Mouse (Mus musculus) hindbrain, embryonic 10.5 days (tissue): Measurements from ENCODE around the gene B4galnt3. TPM values are rescaled to one million over a fixed set of nuclear protein-coding genes. Genes with fewer than 3 reads are reported as not detected.

Source experiments
- DNase-seq: peaks from one replicate; pipeline ENCODE4 v3.0.0-alpha.2; 2017; ENCODE audit warnings: low spot score
- H3K27ac ChIP-seq: fragments of 300-500 bp; sonication (generic); 2 replicates; pipeline ENCODE4 v1.5.1; 2016; ENCODE audit warnings: mild to moderate bottlenecking, moderate library complexity
- H3K27me3 ChIP-seq: fragments of 300-500 bp; sonication (generic); 2 replicates; pipeline ENCODE4 v1.6.1; 2016; ENCODE audit warnings: mild to moderate bottlenecking; ENCODE audit not compliant: poor library complexity, insufficient read depth, severe bottlenecking
- H3K36me3 ChIP-seq: fragments of 300-500 bp; sonication (generic); 2 replicates; pipeline ENCODE4 v1.6.1; 2016; ENCODE audit warnings: mild to moderate bottlenecking, moderate library complexity
- H3K4me1 ChIP-seq: fragments of 300-500 bp; sonication (generic); replicated peaks from 2 replicates; pipeline ENCODE4 v1.6.1; 2016; ENCODE audit warnings: mild to moderate bottlenecking
- H3K4me3 ChIP-seq: fragments of 300-500 bp; sonication (generic); 2 replicates; pipeline ENCODE4 v1.5.1; 2016; ENCODE audit warnings: mild to moderate bottlenecking, moderate library complexity
- H3K9me3 ChIP-seq: fragments of 300-500 bp; sonication (generic); 2 replicates; pipeline ENCODE4 v1.6.1; 2016; ENCODE audit warnings: mild to moderate bottlenecking, moderate library complexity
- WGBS: fragments of 180-500 bp; shearing (Covaris S2); methylation state at CpG from one replicate; pipeline ENCODE4 v1.1.7; 2016; 5-methylcytosine and 5-hydroxymethylcytosine counted together
- polyA plus RNA-seq: library from polyadenylated mRNA; unstranded; fragments of >200 nt; fragmentation: Nextera tagmentation; extraction: Ambion mirVana; gene quantifications from 2 replicates; pipeline ENCODE4 v1.2.1, GENCODE M21; 2016

The B4galnt3 gene
- polyA plus RNA-seq, 1 experiment from 2014 or later, result 0.18 TPM

GRCm38 (mm10) chr6:120199638-120200394 lies 94.5 kb downstream of the B4galnt3 start:
- Histone ChIP-seq H3K4me3 (no peak overlapping the region), H3K4me1 (peaks cover 37% of the 10 kb centered on the region), H3K9me3 (no peaks in the 10 kb centered on the region), H3K27ac (peak overlapping the region; percentile 74), H3K36me3 (no peaks in the 10 kb centered on the region), H3K27me3 (peaks cover 16% of the 10 kb centered on the region; the same call in 1 of the 2 replicates)
- DNase-seq, result peak; percentile 58
- 27% methylated on average over 10 of the region's 10 CpGs for WGBS

- Histone ChIP-seq H3K4me3 (no peak overlapping the region), H3K4me1 (peaks cover 32% of the 10 kb centered on the region), H3K36me3 (no peaks in the 10 kb centered on the region), H3K27ac (no peak overlapping the region), H3K9me3 (no peaks in the 10 kb centered on the region), H3K27me3 (peaks cover 27% of the 10 kb centered on the region)
- DNase-seq, result peak; percentile 82
- 34% methylated on average over 9 of the region's 9 CpGs for WGBS
Measured at GRCm38 (mm10) chr6:120197964-120198363, 96.4 kb downstream of the B4galnt3 start.

GRCm38 (mm10) chr6:120196837-120197236 lies 97.5 kb downstream of the B4galnt3 start:
- Histone ChIP-seq H3K27ac (no peak overlapping the region), H3K36me3 (no peaks in the 10 kb centered on the region), H3K9me3 (no peaks in the 10 kb centered on the region), H3K4me1 (peaks cover 32% of the 10 kb centered on the region), H3K4me3 (no peak overlapping the region), H3K27me3 (peaks cover 20% of the 10 kb centered on the region)
- DNase-seq, result no peak
- WGBS, result 33% methylated on average over 2 of the region's 2 CpGs

- H3K9me3 ChIP-seq, result no peaks in the 10 kb centered on the region; the same call in 1 of the 2 replicates
- no peak overlapping the region for H3K27ac ChIP-seq
- H3K27me3 ChIP-seq, result peaks cover 20% of the 10 kb centered on the region
- WGBS, result 17% methylated on average over 7 of the region's 7 CpGs
- peak; percentile 24 for DNase-seq
- no peaks in the 10 kb centered on the region for H3K36me3 ChIP-seq
- H3K4me3 ChIP-seq, result no peak overlapping the region
- peaks cover 34% of the 10 kb centered on the region for H3K4me1 ChIP-seq
Measured at GRCm38 (mm10) chr6:120194963-120195362, 99.4 kb downstream of the B4galnt3 start.

- no peak overlapping the region for H3K4me3 ChIP-seq
- WGBS, result 33% methylated on average over 10 of the region's 10 CpGs
- H3K4me1 ChIP-seq, result peaks cover 28% of the 10 kb centered on the region
- H3K36me3 ChIP-seq, result no peaks in the 10 kb centered on the region
- DNase-seq, result no peak
- peaks cover 23% of the 10 kb centered on the region for H3K27me3 ChIP-seq
- no peaks in the 10 kb centered on the region; the same call in 1 of the 2 replicates for H3K9me3 ChIP-seq
- no peak overlapping the region for H3K27ac ChIP-seq
Measured at GRCm38 (mm10) chr6:120194305-120194704, 100.1 kb downstream of the B4galnt3 start.

- no peak overlapping the region for H3K4me3 ChIP-seq
- no peaks in the 10 kb centered on the region; the same call in 1 of the 2 replicates for H3K9me3 ChIP-seq
- no peak overlapping the region for H3K27ac ChIP-seq
- H3K4me1 ChIP-seq, result peaks cover 32% of the 10 kb centered on the region
- 56% methylated on average over 1 of the region's 1 CpGs for WGBS
- peaks cover 28% of the 10 kb centered on the region for H3K27me3 ChIP-seq
- no peak for DNase-seq
- no peaks in the 10 kb centered on the region for H3K36me3 ChIP-seq
Measured at GRCm38 (mm10) chr6:120193793-120194192, 100.6 kb downstream of the B4galnt3 start.

GRCm38 (mm10) chr6:120193174-120193573 lies 101.2 kb downstream of the B4galnt3 start:
- Histone ChIP-seq H3K4me1 (peaks cover 38% of the 10 kb centered on the region), H3K9me3 (no peaks in the 10 kb centered on the region; the same call in 1 of the 2 replicates), H3K4me3 (no peak overlapping the region), H3K27me3 (peaks cover 30% of the 10 kb centered on the region), H3K36me3 (no peaks in the 10 kb centered on the region), H3K27ac (no peak overlapping the region)
- peak; percentile 77 for DNase-seq
- WGBS, result 25% methylated on average over 5 of the region's 5 CpGs

- Histone ChIP-seq H3K36me3 (no peaks in the 10 kb centered on the region), H3K27ac (peak overlapping the region; percentile 85), H3K27me3 (peaks cover 30% of the 10 kb centered on the region), H3K4me3 (peak overlapping the region; percentile 25), H3K4me1 (peaks cover 46% of the 10 kb centered on the region), H3K9me3 (no peaks in the 10 kb centered on the region; the same call in 1 of the 2 replicates)
- DNase-seq, result peak; percentile 62
- 10% methylated on average over 15 of the region's 15 CpGs for whole genome bisulfite sequencing
Measured at GRCm38 (mm10) chr6:120192211-120192870, 102.0 kb downstream of the B4galnt3 start.

GRCm38 (mm10) chr6:120191396-120192170 lies 102.8 kb downstream of the B4galnt3 start:
- DNase-seq, result no peak
- Histone ChIP-seq H3K27me3 (peaks cover 34% of the 10 kb centered on the region), H3K4me1 (peaks cover 48% of the 10 kb centered on the region), H3K9me3 (no peaks in the 10 kb centered on the region; the same call in 1 of the 2 replicates), H3K4me3 (peak overlapping the region; percentile 25), H3K36me3 (no peaks in the 10 kb centered on the region), H3K27ac (peak overlapping the region; percentile 85)
- 53% methylated on average over 7 of the region's 7 CpGs for WGBS

- no peak for DNase-seq
- Histone ChIP-seq H3K36me3 (no peaks in the 10 kb centered on the region), H3K9me3 (no peaks in the 10 kb centered on the region; the same call in 1 of the 2 replicates), H3K4me3 (no peak overlapping the region), H3K27me3 (peaks cover 38% of the 10 kb centered on the region), H3K27ac (0 out of 2 replicates have a peak overlapping the region, but pooled peaks have one; percentile 13), H3K4me1 (peaks cover 53% of the 10 kb centered on the region)
- 74% methylated on average over 4 of the region's 4 CpGs for WGBS
Measured at GRCm38 (mm10) chr6:120190912-120191311, 103.4 kb downstream of the B4galnt3 start.

GRCm38 (mm10) chr6:120190365-120190764 lies 104.0 kb downstream of the B4galnt3 start:
- 92% methylated on average over 4 of the region's 4 CpGs for WGBS
- no peak overlapping the region for H3K27ac ChIP-seq
- peaks cover 35% of the 10 kb centered on the region for H3K27me3 ChIP-seq
- H3K4me3 ChIP-seq, result no peak overlapping the region
- H3K9me3 ChIP-seq, result no peaks in the 10 kb centered on the region; the same call in 1 of the 2 replicates
- peaks cover 58% of the 10 kb centered on the region for H3K4me1 ChIP-seq
- DNase-seq, result no peak
- H3K36me3 ChIP-seq, result no peaks in the 10 kb centered on the region

- Histone ChIP-seq H3K27ac (no peak overlapping the region; the same call in 1 of the 2 replicates), H3K4me1 (peaks cover 55% of the 10 kb centered on the region), H3K9me3 (no peaks in the 10 kb centered on the region; the same call in 1 of the 2 replicates), H3K36me3 (no peaks in the 10 kb centered on the region), H3K27me3 (peaks cover 25% of the 10 kb centered on the region; the same call in 1 of the 2 replicates), H3K4me3 (no peak overlapping the region)
- WGBS, result 78% methylated on average over 5 of the region's 5 CpGs
- no peak for DNase-seq
Measured at GRCm38 (mm10) chr6:120189287-120189686, 105.1 kb downstream of the B4galnt3 start.
